Mouse (Mus musculus) E14TG2a.4 (cell line): Measurements from ENCODE around the gene Pla2g4b.

Experiments used
- CTCF ChIP-seq: conservative IDR thresholded peaks from 2 replicates; pipeline ENCODE4 v1.5.1; 2014; ENCODE audit warnings: low read length
- NANOG ChIP-seq: IDR thresholded peaks from 2 replicates; pipeline ENCODE4 v1.6.1; 2014; ENCODE audit warnings: borderline replicate concordance, low read length, mixed read lengths

DNA sequence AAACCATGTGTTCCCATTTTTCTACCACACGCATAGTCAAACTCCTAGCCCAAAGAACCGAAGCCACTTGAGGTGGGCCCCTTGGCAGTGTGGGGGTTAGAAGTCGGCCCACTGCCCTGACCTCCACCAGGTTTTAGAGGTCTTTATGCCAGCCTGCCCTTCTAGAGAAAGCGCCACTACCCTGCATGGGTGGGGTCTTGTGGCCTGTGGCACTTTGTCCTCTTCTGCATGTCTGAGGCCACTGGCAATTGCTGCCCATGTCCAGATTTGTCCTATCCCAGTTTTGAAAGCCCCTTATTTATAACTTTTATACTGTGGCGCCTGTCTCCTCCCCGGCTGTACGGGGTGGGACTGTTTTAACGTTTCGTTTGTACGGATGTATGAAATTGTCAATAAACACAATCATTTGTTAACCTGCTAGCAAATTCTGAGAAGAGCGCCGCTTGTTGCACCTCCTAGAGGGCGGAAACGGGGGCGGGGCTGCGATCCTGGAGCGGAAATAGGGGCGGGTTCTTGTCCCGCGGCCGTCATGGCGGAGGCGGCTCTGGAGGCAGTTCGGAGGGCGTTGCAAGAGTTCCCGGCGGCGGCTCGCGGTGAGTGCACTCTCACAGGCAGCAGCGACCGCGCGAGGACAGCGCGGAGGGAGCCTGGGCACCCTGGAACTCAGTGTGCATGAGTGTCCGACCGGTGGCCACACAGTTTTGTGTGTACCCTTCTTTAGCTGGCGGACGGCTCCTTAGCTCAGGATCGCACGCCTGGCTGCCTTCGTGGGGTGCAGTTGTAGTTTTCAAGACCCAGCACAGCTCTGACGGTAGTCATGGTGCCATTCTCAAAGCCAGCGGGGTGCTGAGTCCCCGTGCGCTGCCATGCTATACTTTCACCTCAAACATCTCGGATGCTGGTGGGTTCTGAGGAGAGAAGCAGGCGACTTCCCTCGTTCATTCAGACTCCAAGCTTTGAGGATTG is 6.0 kb upstream of the Pla2g4b start, which contains the start of the genes Jmjd7 and Gm28042:
- no peak for TF ChIP-seq CTCF
- no peak for TF ChIP-seq NANOG
